Mouse (Mus musculus): Measurements from ENCODE around the gene Zfp148.

DNA sequence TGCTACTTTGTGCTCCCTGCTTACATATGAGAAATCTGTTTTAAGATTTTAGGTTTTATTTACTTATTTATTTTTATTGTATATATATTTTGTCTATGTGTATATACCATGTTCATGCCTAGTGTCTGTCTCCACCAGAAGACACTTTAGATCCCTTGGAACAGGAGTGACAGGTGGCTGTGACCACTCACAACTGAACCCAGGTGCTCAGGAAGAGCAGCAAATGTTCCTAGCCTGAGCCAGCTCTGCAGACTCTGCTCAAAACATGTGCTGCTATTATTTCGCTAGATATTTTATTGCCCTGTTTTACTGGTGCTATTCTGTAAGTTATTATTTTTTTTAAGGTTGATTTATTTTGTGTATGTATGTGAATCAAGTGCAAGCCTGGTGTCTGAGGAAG lies 78.5 kb downstream of the Zfp148 start:
- TF ChIP-seq CTCF (IDR thresholded peaks at IDR 0.05 in 2 of 3, conservative IDR thresholded peaks at IDR 0.05 in 1 of 3; ENCODE audit: control insufficient read depth in 1 of 3, insufficient read depth in 1 of 3, low read depth in 2 of 3, low read length in 3 of 3, poor library complexity in 1 of 3, severe bottlenecking in 1 of 3) = no peak
- TF ChIP-seq USF1 (IDR thresholded peaks at IDR 0.05; ENCODE audit: low read depth, low read length) = no peak
- no peak for TF ChIP-seq POLR2AphosphoS2 (IDR thresholded peaks at IDR 0.05; ENCODE audit: low read length)

Data from MEL (cell line).